ENCODE assay signal across 27 mouse cellular contexts in genomic region chr4:35113516-35114248, GRCm38 (mm10). TPM values are rescaled to one million over a fixed set of nuclear protein-coding genes. Genes with fewer than 3 reads are reported as not detected.
DNase-seq lines count a peak whose midpoint lies in the region; ATAC-seq and TF ChIP-seq lines count a peak whose summit lies in the region.
"Had no signal": no experiment of that assay in that cellular context is flagged by ENCODE, and none has a peak within 500 bp of the region (broad histone marks: within the 10 kb centered on the region; RNA-seq: fewer than 3 reads in every experiment).

No protein-coding gene starts in this region.

- TF ChIP-seq CTCF in liver, postnatal 0 days (IDR thresholded peaks at IDR 0.05; ENCODE audit: low read depth): no peak
- TF ChIP-seq CTCF in cerebellum, adult 2 months (IDR thresholded peaks at IDR 0.05; ENCODE audit: borderline replicate concordance, insufficient read depth, low read depth, low read length): no peak

- no peak overlapping the region for H3K9ac ChIP-seq in kidney, embryonic 15.5 days
- H3K9ac ChIP-seq in liver, postnatal 0 days (replicated peaks): no peak overlapping the region
- H3K9ac ChIP-seq: embryonic facial prominence, embryonic 13.5 days; forebrain, embryonic 15.5 days; hindbrain, embryonic 15.5 days; neural tube, embryonic 12.5 days had no signal

- intact Hi-C loops in left cerebral cortex, postnatal 14 days (cut with DNase I): no loop called here

- H3K27ac ChIP-seq in kidney, embryonic 15.5 days: no peak overlapping the region
- peak overlapping the region; percentile 74 for H3K27ac ChIP-seq in liver, postnatal 0 days (ENCODE audit: low read depth)
- H3K27ac ChIP-seq in cerebellum, adult 2 months (ENCODE audit: insufficient read depth, low read length): no peak overlapping the region
- H3K27ac ChIP-seq: embryonic facial prominence, embryonic 13.5 days; forebrain, embryonic 15.5 days; hindbrain, embryonic 15.5 days; macrophage; neural tube, embryonic 12.5 days had no signal

- H3K4me3 ChIP-seq in kidney, embryonic 15.5 days (replicated peaks): no peak overlapping the region
- H3K4me3 ChIP-seq in liver, postnatal 0 days (ENCODE audit: low read depth, low read length): no peak overlapping the region
- H3K4me3 ChIP-seq in cerebellum, adult 2 months (replicated peaks; ENCODE audit: insufficient read depth, low read depth, low read length): no peak overlapping the region
- H3K4me3 ChIP-seq: embryonic facial prominence, embryonic 13.5 days; forebrain, embryonic 15.5 days; hindbrain, embryonic 15.5 days; neural tube, embryonic 12.5 days had no signal

- peak; percentile 29; the same call in 1 of the 2 replicates for ATAC-seq in kidney, embryonic 15.5 days (replicated peaks; ENCODE audit: low FRiP score)
- peak; percentile 90 for ATAC-seq in liver, postnatal 0 days
- ATAC-seq: CD4-positive, CD25-positive, alpha-beta regulatory T cell, adult 4 months; forebrain, embryonic 15.5 days had no signal

- H3K36me3 ChIP-seq in kidney, embryonic 15.5 days: no peaks in the 10 kb centered on the region
- no peaks in the 10 kb centered on the region for H3K36me3 ChIP-seq in liver, postnatal 0 days (replicated peaks; ENCODE audit: insufficient read depth, low read length)
- H3K36me3 ChIP-seq: embryonic facial prominence, embryonic 13.5 days; forebrain, embryonic 15.5 days; hindbrain, embryonic 15.5 days; neural tube, embryonic 12.5 days had no signal

- no peak for TF ChIP-seq EP300 in liver, postnatal 0 days (IDR thresholded peaks at IDR 0.05; ENCODE audit: low read depth)

- no peak overlapping the region for H3K4me2 ChIP-seq in kidney, embryonic 15.5 days
- peak overlapping the region; percentile 18; the same call in 1 of the 2 replicates for H3K4me2 ChIP-seq in liver, postnatal 0 days (ENCODE audit: low read depth, low read length)
- H3K4me2 ChIP-seq: embryonic facial prominence, embryonic 13.5 days; forebrain, embryonic 15.5 days; hindbrain, embryonic 15.5 days; midbrain, embryonic 11.5 days; neural tube, embryonic 12.5 days had no signal

- TF ChIP-seq POLR2A in cerebellum, adult 2 months (IDR thresholded peaks at IDR 0.05; ENCODE audit: borderline replicate concordance, insufficient read depth, low read length): no peak

- WGBS in kidney, embryonic 15.5 days: 63% methylated on average over 13 of the region's 13 CpGs
- 57% methylated on average over 13 of the region's 13 CpGs for WGBS in liver, postnatal 0 days (ENCODE audit: insufficient replicate concordance)
- 61% methylated on average over 13 of the region's 13 CpGs for WGBS in cerebellum, adult 2 months

- no peaks in the 10 kb centered on the region for H3K9me3 ChIP-seq in kidney, embryonic 15.5 days (replicated peaks)
- no peaks in the 10 kb centered on the region for H3K9me3 ChIP-seq in liver, postnatal 0 days (ENCODE audit: low read length)
- H3K9me3 ChIP-seq: embryonic facial prominence, embryonic 13.5 days; forebrain, embryonic 15.5 days; hindbrain, embryonic 15.5 days; neural tube, embryonic 12.5 days had no signal

- peak; percentile 24 for DNase-seq in adrenal gland, postnatal 14 days
- no peak for DNase-seq in adrenal gland, postnatal 25 days
- no peak for DNase-seq in kidney, adult 11 months
- DNase-seq in ES-CJ7 (ENCODE audit: low read depth, low spot score): peak; percentile 38
- DNase-seq in liver, postnatal 0 days: no peak
- no peak for DNase-seq in cerebellum, adult 2 months
- no peak for DNase-seq in left cerebral cortex, postnatal 14 days (ENCODE audit: low spot score in 2 of 2)
- DNase-seq: cerebellum, postnatal 10 days; gastrocnemius, postnatal 25 days; layer of hippocampus, postnatal 36 days had no signal

- H3K27me3 ChIP-seq in kidney, embryonic 15.5 days: no peaks in the 10 kb centered on the region
- H3K27me3 ChIP-seq in liver, postnatal 0 days (ENCODE audit: insufficient read depth, low read length): no peaks in the 10 kb centered on the region
- H3K27me3 ChIP-seq in cerebellum, adult 2 months (ENCODE audit: control insufficient read depth, insufficient read depth, low read length): no peaks in the 10 kb centered on the region
- H3K27me3 ChIP-seq: embryonic facial prominence, embryonic 13.5 days; forebrain, embryonic 15.5 days; hindbrain, embryonic 15.5 days; neural tube, embryonic 12.5 days had no signal

- H3K4me1 ChIP-seq in kidney, embryonic 15.5 days: peaks cover 16% of the 10 kb centered on the region
- H3K4me1 ChIP-seq in liver, postnatal 0 days (ENCODE audit: insufficient read depth): 0 out of 2 replicates have a peak, but pooled peaks cover 2% of the 10 kb centered on the region
- no peaks in the 10 kb centered on the region; the same call in 1 of the 2 replicates for H3K4me1 ChIP-seq in cerebellum, adult 2 months (ENCODE audit: control insufficient read depth, insufficient read depth, low read length)
- H3K4me1 ChIP-seq: forebrain, embryonic 15.5 days; hindbrain, embryonic 15.5 days; neural tube, embryonic 12.5 days had no signal

RNA-seq across cellular contexts. Expression of gene Ifnk, which starts 38.2 kb away (rescaled TPM):
- not detected in 2 replicates for total RNA-seq in adrenal gland, postnatal 14 days (2021)
- total RNA-seq in adrenal gland, postnatal 25 days (2021): not detected in 2 replicates
- polyA plus RNA-seq in kidney, embryonic 15.5 days (2015; fragmentation: Nextera tagmentation; extraction: Ambion mirVana): 0.28 TPM in 1 of 2 replicates, not detected in the other
- 0.27 and 0.50 TPM in 2 replicates for polyA plus RNA-seq in liver, postnatal 0 days (2015; fragmentation: Nextera tagmentation; extraction: Ambion mirVana)
- not detected in 2 replicates for polyA plus RNA-seq in cerebellum, adult 2 months (2012; rRNA removed)
- not detected for total RNA-seq in left cerebral cortex, postnatal 14 days (2021)
- total RNA-seq: adrenal gland, adult 18-20 months; gastrocnemius, postnatal 25 days; heart, adult 8-10 months; heart, postnatal 25 days; layer of hippocampus, adult 18-20 months; layer of hippocampus, postnatal 36 days; left cerebral cortex, postnatal 25 days; MEL had no signal
- polyA plus RNA-seq: brain, embryonic 14.5 days; limb, embryonic 14.5 days; lung, embryonic 16.5 days; macrophage; neural tube, embryonic 12.5 days had no signal

RNA-seq across cellular contexts. Expression of gene Mob3b, which starts 43.6 kb away (rescaled TPM):
- total RNA-seq in adrenal gland, postnatal 14 days (2021): 20.2 and 21.0 TPM in 2 replicates
- total RNA-seq in adrenal gland, postnatal 25 days (2021): 22.6 and 36.2 TPM in 2 replicates
- 14.7 and 15.4 TPM in 2 replicates for polyA plus RNA-seq in kidney, embryonic 15.5 days (2015; fragmentation: Nextera tagmentation; extraction: Ambion mirVana)
- polyA plus RNA-seq in liver, postnatal 0 days (2015; fragmentation: Nextera tagmentation; extraction: Ambion mirVana): 13.6 and 14.2 TPM in 2 replicates
- polyA plus RNA-seq in cerebellum, adult 2 months (2012; rRNA removed): 8.5 and 9.5 TPM in 2 replicates
- total RNA-seq in left cerebral cortex, postnatal 14 days (2021): 1 to 10 TPM; 2.6 to 6.5 TPM

Comparison
In these comparisons a context has a peak if more than half of its experiments do, and no peak if none do; other contexts are left out.
1. DNase-seq: peak in adrenal gland, postnatal 14 days (single experiment) and ES-CJ7 (single experiment); none in adrenal gland, postnatal 25 days (single experiment), kidney, adult 11 months (single experiment), liver, postnatal 0 days (single experiment), cerebellum, adult 2 months (0 of 2) and left cerebral cortex, postnatal 14 days (0 of 2).